Mouse (Mus musculus) embryo, embryonic 10.5 days (tissue): ENCODE measurements at regions not wholly inside any gene's neighbourhood (a gene's known extent, or its start where the extent isn't known, plus 50 kb on each side); places are given as distances from the start of the nearest gene placed in this dataset.
"Not testable (repeated sequence)": the region's sequence is repeated elsewhere in the genome, so short reads cannot be mapped to it uniquely, and the experiment has no call there.

Experiments used
- DNase-seq: peaks from one replicate; pipeline ENCODE4 v3.0.0-alpha.2; 2015; ENCODE audit warnings: low spot score

DNA sequence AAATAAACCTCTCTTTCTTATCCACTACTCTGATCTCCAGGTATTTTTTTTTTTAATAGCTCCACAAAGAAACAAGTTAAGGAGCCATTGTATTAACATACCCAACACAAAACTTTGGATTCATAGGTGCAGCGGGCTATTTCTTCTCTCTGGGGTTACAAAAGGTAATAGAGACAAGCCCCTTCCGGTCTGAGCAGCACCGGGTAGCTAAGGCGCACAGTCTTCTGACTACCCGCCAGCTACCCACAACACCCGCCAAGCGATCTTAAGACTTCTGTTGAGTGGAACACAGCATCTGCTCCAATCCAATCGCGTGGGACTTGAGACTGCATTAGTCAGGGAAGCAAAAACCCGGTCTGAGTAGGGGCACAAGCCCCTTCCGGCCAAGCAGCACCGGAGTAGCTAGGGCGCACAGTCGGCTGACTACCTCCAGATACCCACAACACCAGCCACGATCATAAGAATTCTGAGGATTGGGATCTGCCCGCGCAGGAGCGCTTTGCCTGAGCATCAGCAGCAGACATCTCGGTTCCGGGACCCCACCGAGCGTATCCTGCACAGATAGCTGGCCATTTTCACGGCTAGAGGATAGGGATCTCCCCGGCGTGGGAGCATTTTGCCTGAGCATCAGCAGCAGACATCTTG is 2463.9 kb downstream of the Gm37988 start:
- not testable (repeated sequence) for DNase-seq

DNA sequence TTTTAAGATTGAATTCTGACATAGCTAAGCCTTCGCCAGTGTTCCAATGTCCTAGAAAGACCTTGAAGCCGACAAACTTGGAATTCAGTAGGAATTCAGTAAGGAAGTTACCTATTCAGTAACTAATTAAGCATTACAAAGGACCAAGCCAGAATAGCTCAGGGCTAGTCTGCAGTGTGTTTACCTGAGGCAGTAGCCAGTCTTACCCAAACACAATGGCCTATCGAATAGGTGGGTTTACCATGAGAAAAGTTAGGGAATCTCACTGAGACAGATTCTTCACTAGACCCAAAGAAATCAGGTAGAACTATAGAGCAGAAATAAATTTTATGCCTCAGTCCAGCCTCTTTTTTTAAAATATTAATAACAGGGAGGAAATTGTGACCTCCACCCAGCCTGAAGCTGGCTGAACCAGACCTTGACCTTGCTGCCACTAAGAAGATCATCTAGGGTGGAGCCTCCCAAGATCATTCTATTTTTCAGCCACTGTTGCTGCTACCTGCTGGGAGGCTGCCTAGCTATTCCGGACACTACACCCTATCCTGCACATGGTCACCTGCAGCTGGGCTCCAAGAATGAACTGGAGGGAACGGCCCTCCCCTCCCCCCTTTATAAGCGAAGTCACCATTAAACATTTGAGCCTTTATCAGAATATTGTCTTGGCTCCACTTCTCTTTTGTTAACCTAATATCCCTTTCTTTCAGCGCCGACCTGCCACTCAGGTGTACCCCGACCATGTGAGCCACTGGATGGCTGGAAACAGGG is 2491.4 kb downstream of the Gm37988 start:
- not testable (repeated sequence) for DNase-seq

- no peak for DNase-seq
These were observed 2501.4 kb downstream of the Gm37988 start for GRCm38 (mm10) chr1:7308952-7309617.

- not testable (repeated sequence) for DNase-seq
These were observed 2504.7 kb downstream of the Gm37988 start for GRCm38 (mm10) chr1:7312401-7312800.

GRCm38 (mm10) chr1:7313468-7313867 is 2505.8 kb downstream of the Gm37988 start:
- peak; percentile 71 for DNase-seq

DNA sequence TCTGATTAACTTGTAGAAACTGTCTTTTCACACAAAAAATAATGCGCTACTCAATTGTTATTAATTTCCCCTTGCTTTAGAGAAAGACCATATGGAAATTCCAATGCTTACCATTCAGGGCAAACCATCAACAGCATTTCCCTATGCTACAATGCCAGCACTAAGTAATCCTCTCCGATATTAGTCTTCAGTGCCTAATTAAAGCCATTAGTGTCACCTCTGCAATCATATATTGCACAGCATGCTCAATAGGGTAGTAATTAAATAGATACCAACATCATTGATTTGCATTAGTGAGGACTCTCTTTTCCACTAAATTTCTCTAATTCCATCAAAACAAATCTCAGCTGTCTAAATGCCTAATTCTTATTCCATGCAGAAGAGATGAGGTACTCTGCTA is 2511.2 kb downstream of the Gm37988 start:
- no peak for DNase-seq

- no peak for DNase-seq
These were observed 2511.6 kb downstream of the Gm37988 start for GRCm38 (mm10) chr1:7319313-7319712.
